Mouse (Mus musculus) brain, embryonic 18.5 days (tissue): ENCODE measurements around the gene Gprc5d.

Experiments
- DNase-seq: peaks from one replicate; pipeline ENCODE4 v3.0.0-alpha.2; 2012; ENCODE audit warnings: low read depth, low spot score

Gprc5d gene

GRCm38 (mm10) chr6:135069856-135070255 lies 48.2 kb downstream of the Gprc5d start:
- no peak for DNase-seq

- no peak for DNase-seq
These were observed 49.9 kb downstream of the Gprc5d start for GRCm38 (mm10) chr6:135068221-135068620.

GRCm38 (mm10) chr6:135066795-135067445 lies 51.2 kb downstream of the Gprc5d start:
- DNase-seq: no peak

GRCm38 (mm10) chr6:135065236-135065957 lies 52.7 kb downstream of the Gprc5d start, which contains the start of gene Gprc5a:
TSS of gene Gprc5a (plus strand) at chr6:135065651.
- no peak for DNase-seq

- no peak for DNase-seq
These were observed 53.5 kb downstream of the Gprc5d start for GRCm38 (mm10) chr6:135064621-135065020.

GRCm38 (mm10) chr6:135060728-135061127 lies 57.4 kb downstream of the Gprc5d start:
- no peak for DNase-seq
